Mouse (Mus musculus) testis, postnatal 14 days (tissue): ENCODE results near the gene Agbl4.

Experiments
- DNase-seq: peaks from one replicate; pipeline ENCODE4 v3.0.0; 2021; ENCODE audit warnings: low spot score

The Agbl4 gene

GRCm38 (mm10) chr4:111498751-111499150, 1101.3 kb downstream of the Agbl4 start:
- DNase-seq: no peak

GRCm38 (mm10) chr4:111501441-111501840, 1104.0 kb downstream of the Agbl4 start:
- DNase-seq: no peak

DNA sequence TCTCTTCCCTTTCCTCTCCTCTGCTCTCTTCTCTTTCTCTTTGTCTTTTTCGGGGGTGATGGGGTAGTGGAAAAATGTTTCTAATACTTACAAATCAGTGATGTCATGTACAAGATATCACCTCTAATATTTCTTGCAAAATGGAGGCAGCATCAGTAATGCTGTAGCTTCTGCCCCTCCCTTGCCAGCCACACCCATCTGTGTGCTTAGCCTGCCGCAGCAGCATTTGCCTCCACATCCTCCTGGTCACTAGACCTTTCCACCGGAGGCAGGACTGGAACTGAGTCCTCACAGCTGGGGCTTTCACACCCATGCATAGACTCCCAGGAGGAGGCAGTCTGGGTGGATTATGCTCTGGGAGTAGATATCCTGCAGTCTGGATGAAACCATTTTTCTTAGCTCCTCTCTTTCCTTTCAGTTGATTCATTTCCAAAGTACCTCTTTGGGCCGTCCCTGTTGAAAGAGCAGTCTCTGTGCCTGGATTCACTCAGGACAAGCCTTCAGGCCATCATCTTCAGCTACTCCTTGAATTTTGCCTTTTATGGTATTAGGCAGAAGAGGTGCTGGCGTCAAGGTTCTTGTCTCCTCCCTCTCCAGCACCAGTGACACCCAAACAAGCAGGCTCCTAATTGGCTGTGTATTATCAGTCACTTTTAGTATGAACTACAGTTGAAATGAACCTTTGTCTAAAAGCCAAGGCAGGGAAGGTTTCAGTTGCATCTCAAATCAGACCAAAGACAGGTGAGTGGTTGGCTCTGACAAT, 1105.7 kb downstream of the Agbl4 start:
- no peak for DNase-seq

DNA sequence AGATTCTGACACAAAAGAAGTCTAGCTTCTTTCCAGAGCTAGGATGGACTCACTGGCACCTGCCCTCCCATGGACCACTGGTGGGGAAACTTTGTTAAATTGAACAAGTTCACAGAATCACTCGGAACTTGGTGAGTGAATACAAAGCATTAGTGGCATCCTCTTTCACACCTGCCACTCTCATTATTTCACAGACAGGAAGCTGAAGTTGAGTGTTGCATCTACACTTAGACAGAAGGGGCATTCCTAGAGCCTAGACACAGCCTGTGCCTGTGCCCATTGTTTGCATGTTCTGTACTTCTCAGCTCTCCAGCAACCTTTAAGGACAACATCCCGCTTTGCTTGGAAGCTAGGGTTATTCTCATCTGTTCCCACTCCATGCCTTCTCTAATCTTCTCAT, 1107.5 kb downstream of the Agbl4 start:
- no peak for DNase-seq

DNA sequence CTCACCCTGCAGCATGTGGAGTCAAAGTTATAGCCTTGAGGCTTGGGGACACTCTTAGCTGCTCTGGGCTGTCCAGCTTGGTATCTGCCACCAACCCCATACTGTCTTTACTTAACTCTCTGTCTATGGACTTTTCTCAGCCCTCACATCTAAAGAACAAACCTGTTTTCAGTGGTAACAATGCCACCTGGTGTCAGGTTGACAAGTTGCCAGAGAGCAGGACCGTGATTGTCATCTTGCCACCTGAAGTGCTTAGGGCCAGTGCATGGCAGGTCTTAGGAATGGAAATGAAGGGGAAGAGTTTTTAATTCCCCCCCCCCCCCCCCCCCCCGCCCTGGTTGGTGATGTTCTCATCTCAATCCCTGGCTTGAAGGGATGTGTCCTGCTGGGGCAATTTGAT, 1112.7 kb downstream of the Agbl4 start:
- no peak for DNase-seq

- DNase-seq: peak; percentile 23
Measured at GRCm38 (mm10) chr4:111513921-111514320, 1116.5 kb downstream of the Agbl4 start.

GRCm38 (mm10) chr4:111516136-111516535, 1118.7 kb downstream of the Agbl4 start:
- DNase-seq: no peak

DNA sequence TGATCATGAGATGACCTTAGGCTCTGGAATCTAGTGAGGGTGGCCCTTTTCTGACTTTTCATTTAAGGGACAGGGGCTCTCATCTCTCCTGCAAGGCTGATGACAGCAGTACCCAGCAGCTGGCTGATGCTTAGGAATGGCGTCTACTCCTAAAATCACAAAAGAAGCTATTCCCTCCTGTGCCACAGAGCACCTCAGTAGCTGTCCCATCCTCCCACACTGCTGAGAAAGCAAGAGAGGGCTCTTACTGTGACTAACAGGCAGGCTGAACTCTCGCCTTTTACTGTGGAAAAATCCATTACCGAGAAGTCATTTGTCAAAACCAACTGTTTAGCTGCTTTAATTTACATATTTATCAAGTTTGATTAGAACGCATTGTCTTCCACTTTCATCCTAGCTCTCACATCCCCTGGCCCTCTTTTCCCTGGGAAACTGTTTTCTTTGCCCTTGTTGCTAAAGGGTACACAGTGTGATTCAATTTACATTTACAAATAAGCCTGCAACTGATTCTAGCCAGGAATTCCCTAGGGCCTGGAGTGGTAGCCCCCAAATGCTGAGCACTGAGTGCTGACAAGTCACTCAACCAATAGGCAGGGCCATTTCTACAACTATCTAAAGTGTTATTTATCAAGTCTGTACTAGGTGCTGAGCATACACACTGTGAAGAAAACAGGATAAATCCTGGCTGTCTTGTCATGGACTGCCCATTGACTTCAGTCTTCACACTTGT, 1119.8 kb downstream of the Agbl4 start:
- no peak for DNase-seq

- no peak for DNase-seq
Measured at GRCm38 (mm10) chr4:111518191-111518590, 1120.7 kb downstream of the Agbl4 start.

DNA sequence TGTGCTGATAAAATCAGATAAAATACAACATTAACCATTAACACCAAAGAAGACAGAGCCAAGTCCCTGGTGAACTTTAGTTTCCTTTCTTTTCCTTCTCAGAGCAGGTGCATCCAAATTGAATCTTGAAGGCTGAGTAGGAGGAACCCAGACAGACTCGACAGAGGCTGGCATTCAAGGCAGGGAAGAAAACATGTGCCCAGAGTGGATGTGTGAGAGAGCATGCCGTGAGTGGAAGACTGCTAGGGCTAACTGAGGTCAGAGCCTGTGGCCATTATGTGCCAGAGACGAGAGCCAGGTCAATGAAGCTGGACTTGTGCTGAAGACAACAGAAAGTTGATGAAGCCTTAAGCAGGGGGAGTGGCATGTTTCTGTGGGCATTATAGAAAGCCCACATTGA, 1121.8 kb downstream of the Agbl4 start:
- DNase-seq: no peak

DNA sequence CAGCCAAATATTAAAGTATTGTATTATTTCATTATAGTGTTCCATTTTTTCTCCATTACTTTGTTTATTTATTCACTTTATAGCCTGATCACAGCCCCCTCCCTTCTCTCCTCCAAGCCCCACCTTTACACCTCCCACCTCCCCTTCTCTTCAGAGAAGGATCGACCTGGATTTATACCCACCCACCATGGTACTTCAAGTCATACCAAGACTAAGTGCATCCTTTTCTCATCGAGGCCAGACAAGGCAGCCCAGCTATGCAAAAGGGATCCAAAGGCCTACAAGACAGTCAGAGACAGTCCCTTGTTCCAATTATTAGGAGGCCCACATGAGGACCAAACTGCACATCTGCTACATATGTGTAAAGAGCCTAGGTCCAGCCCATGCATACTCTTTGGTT, 1122.5 kb downstream of the Agbl4 start:
- DNase-seq: no peak

DNA sequence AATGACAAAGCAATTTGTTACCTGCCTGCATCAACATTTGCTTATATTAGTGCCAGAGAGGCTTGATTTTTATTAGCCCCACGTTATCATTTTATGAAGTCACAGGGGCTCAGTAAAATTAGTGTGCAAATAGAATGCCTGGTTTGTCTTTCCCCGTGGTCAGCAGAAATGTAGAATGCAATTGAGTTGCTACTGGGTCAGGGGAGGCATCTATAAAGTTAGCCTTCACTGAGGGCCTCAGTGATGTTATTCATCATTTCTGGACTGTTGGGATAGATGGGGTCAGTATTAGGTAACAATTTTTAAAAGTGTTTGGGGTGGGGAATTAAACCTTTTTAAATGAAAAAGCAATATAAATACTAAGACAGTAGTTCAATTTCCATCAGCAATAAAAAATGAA, 1125.5 kb downstream of the Agbl4 start:
- no peak for DNase-seq

DNA sequence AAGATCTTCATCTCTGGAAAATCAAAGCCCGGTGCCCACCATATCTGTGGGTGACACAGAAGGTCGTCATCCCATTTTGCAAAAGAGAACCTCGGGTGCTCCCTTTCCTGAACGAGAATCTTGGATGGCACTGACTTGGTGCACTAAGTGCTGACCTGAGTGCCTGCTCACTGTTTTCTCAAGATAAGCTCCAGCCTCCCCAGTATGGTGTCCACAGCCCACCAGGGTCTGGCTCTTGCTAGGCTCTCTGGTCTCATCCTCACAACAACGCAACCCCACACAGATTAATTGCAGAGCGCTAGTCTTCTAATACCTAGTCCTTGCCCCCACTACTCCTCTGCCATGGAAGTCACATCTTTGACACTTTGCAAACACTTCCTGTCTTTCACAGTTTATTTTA, 1131.5 kb downstream of the Agbl4 start:
- DNase-seq: no peak

GRCm38 (mm10) chr4:111529996-111530395, 1132.5 kb downstream of the Agbl4 start:
- no peak for DNase-seq

DNA sequence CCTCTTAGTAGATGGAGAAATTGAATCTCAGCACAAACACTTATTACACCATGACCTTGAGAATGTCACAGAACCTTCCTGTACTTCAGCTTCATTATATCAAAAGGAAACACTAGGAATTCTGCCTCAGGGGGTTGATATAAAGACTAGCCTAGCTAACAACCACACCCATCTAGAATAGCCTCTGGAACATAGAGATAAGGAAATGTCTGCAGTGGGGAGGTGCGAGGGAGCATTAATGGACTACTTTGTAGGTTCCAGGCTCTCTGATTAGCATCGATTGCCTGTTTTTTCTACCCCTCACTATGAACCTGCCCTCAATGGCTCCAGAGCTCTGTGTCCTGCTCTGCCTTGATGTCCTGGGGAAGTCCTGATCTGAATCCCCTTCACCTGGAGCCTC, 1133.1 kb downstream of the Agbl4 start:
- no peak for DNase-seq

DNA sequence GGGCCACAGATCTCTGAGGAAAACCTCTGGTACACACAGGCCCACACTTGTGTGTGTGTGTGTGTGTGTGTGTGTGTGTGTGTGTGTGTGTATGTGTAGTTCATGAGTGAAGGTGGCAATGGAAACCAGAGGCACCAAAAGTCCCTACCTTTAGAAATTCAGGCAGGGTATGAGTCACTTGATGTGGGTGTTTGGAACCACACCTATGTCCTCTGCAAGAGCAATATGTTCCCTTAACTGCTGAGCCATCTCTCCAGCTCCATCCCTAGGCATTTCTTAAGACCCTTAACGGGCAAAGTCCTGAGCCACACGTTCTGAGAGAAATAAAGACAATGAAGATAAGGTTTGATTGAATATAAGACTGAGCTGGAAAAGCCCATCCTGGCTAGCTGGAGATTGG, 1147.2 kb downstream of the Agbl4 start:
- DNase-seq: no peak

GRCm38 (mm10) chr4:111546009-111546408, 1148.5 kb downstream of the Agbl4 start:
- DNase-seq: no peak

GRCm38 (mm10) chr4:111555426-111555825, 1158.0 kb downstream of the Agbl4 start:
- DNase-seq: no peak

GRCm38 (mm10) chr4:111577087-111577773, 1179.8 kb downstream of the Agbl4 start:
- no peak for DNase-seq

DNA sequence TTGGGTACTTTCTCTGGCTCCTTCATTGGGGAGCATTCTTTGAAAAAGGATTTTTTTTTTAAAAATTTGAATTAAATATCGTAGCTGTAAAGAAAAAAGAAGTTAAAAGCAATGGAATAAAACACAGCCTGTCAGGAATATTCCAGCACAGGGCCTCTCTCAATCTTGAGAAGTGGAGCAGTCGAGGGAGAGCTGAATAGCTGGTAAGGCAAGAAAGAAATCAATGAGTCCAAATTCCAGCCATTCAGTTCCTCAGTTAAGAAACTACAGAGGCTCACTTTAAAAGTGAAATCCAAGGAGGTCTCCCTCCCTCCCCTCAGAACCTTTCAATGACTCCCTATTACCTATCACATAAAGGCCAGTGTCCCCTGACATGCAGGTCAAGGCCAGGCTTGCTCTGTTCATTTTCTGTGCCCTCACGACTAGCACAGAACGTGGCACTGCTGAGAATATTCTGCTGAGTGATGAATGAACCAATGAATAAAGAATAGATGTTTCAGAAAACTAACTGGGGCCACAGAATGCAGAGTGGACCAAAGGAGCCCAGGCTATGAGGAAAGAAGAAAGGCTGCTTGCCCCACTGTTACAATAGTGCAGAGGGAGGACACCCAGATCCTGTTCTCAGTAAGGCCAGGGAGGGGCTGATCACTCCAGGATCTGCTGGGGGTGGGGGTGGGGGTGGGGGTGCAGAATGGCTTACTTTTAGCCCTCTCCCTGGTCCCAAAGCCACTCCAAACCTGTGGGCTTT, 1181.8 kb downstream of the Agbl4 start:
- no peak for DNase-seq

GRCm38 (mm10) chr4:111579863-111580224, 1182.4 kb downstream of the Agbl4 start:
- DNase-seq: no peak

GRCm38 (mm10) chr4:111580239-111580638, 1182.8 kb downstream of the Agbl4 start:
- no peak for DNase-seq
